Mouse (Mus musculus): ENCODE data around the gene Defb3.
A peak's percentile ranks its signal among the peaks of the same experiment; 100 is the strongest.
"Not testable (repeated sequence)": the region's sequence is repeated elsewhere in the genome, so short reads cannot be mapped to it uniquely, and the experiment has no call there.

The Defb3 gene

DNA sequence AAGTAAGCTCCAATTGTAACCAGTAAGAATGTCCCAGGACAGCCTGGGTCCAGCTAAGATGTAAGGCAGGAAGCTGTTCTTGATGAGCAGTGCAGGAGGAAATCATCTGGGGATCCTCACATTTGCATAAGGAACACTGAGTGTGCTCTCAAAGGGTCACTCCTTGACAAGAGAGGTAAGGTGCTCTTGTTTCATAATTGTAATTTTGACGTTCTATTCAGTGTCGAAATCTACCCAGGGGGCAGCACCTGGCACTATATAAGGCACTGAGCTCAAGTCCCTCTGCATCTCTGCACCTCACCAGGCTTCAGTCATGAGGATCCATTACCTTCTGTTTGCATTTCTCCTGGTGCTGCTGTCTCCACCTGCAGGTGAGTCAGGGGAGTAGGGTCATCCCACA lies at the start of gene Defb3:
Defb3 (plus strand) TSS at position 301 of the 400 bp plus-strand sequence.
- DNase-seq: not testable (repeated sequence)

DNA sequence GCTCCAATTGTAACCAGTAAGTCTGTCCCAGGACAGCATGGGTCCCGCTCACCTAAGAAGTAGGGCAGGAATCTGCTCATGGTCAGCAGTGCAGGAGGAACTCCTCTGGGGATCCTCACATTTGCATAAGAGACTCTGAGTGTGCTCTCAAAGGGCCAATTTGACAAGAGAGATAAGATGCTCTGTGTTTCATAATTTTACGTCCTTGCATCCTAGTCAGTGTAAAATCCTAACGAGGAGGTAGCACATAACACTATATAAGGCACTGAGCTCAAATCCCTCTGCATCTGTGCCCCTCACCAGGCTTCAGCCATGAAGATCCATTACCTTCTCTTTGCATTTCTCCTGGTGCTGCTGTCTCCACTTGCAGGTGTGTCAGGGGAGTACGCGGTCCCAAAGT lies 45.9 kb upstream of the Defb3 start, which contains the start of gene Defb5:
Defb5 (plus strand) TSS at position 301 of the 400 bp plus-strand sequence.
- no peak for DNase-seq

DNA sequence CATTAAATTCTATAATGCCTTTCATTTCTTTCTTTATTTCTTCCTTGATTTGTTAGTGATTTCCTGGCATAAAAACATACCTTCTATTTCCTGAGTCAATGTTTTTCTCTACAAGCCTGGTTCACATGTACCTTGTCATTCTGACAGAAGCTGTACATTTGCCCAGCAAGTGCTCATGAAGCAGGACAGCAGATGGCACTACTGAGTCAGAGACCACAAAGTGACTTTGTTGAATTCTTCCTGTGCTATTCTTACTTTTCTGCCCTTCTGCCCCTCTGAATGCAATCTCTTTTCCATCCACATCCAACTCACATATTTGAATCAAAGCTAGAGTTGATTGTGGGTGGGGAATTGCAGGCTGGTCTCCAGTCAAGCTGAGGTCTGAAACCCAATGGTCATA lies 35.0 kb upstream of the Defb3 start:
- no peak for DNase-seq

DNA sequence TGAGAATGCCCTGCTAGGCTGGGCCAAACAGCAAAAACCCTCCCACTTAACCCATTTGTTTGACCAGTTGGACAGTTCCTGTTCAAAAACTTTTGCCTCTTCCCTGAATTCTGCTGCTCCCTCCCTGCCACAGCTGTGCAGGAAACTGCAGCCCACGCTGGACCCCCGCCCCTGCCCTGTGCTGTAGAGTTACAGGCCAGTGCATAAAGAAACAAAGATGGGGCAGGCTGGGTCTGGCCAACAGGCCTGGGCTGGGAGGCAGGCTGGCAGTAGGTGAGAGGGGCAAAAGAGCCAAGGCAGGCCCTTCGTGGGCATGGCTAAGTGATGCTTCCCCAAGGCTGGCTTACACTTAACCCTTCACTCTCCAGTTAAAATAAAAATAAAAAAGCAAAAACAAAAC lies 33.5 kb upstream of the Defb3 start:
- no peak for DNase-seq

DNA sequence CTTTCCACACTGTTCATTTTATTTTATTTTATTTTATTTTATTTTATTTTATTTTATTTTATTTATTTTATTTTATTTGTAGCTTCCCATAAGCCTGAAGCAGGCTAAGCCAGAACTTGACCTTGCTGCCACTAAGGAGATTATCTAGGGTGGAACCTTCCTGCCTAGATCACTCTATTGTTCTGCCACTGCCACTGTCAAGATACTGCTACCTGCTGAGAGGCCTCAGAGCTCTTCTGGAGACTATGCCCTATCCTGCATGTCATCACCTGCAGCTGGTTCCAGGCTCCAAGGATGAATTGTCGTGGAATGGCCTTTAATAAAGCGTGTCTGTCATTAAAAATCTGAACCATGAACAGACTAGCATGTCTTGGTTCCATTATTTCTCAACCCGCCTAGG lies 5.2 kb downstream of the Defb3 start:
- not testable (repeated sequence) for DNase-seq

DNA sequence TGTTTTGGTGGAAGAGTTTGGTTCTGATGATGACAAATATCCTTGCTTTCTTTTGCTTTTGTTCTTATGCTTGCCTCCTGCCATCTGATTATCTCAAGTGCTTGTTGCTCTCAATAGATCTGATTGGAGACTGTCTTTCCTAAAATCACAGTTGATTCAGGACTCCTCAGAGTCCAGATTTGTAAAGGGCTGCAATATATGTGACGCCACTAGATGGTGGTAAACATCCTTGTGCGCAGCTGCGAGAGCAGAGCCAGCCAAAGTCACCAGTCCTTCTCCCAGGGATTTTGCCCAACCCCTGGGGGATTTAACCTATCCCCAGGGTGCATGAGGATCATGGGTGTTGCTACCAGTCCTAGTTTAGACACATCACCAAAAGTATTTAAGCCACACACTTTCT lies 38.7 kb downstream of the Defb3 start:
- DNase-seq: peak; percentile 1
